Mouse (Mus musculus): ENCODE measurements around the gene Enpp1. TPM values are rescaled to one million over a fixed set of nuclear protein-coding genes. Genes with fewer than 3 reads are reported as not detected.

Gene Enpp1
- polyA plus RNA-seq, 1 experiment from 2014 or later: 6.0 TPM

DNA sequence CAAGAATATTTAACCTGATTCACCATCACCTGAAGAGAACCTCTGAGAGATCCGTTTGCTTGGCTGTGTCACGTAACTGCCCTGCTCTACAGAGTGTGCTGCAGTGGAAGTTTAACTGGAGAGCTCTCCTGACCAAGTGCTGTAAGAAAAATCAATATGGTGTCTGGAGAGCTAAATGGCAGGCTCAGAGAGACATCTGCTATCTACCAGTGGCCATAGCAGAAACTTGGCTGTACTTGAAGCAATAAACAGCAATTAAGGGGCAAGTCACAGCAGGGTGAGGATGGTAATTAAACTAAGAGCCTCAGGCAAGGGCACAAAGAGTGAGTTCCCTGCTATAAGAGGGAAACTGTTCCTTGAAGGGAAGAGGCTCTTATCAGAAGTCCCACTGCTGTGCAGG lies 9.3 kb downstream of the Enpp1 start:
- Histone ChIP-seq H3K4me2 (replicated peaks) (no peak overlapping the region), H3K4me1 (peaks cover 30% of the 10 kb centered on the region), H3K27me3 (no peaks in the 10 kb centered on the region), H3K36me3 (0 out of 2 replicates have a peak, but pooled peaks cover 4% of the 10 kb centered on the region), H3K9me3 (no peaks in the 10 kb centered on the region), H3K27ac (no peak overlapping the region), H3K9ac (no peak overlapping the region), H3K4me3 (no peak overlapping the region)
- 40% methylated on average over 2 of the region's 2 CpGs for WGBS
- ATAC-seq (ENCODE audit: low FRiP score, low read depth): no peak

DNA sequence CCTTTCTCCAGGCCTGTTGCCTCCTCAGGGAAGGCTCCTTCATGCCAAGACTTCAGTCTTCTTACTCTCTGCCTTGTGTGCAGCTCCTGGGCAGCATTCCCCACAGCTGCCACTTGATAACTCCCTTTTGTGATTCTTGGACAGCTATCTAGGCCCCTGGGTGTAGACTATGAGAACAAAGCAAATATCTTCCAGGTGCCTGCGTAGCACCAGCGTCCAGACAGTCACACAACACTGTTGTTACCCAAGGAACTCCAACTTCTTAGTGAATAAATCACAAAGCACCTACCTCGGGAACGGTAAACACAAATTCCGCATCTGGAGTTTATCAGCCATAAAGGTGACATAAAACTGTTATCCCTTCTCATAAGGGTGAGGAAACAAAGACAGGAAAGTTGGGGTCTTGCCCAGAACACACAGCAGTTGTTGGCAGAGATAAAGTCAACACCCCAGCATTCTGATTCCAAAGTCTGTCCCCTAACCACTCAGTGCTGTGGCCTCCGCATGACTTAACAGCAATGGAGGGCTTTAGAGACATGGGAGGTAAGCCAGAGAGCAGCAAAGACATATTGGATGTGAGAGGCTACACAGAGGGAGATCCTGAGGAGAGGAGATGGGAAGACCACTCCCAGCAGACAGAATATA lies 13.7 kb downstream of the Enpp1 start:
- Histone ChIP-seq H3K27me3 (no peaks in the 10 kb centered on the region), H3K4me1 (peaks cover 19% of the 10 kb centered on the region), H3K9ac (no peak overlapping the region), H3K36me3 (0 out of 2 replicates have a peak, but pooled peaks cover 4% of the 10 kb centered on the region), H3K9me3 (no peaks in the 10 kb centered on the region), H3K4me2 (replicated peaks) (0 out of 2 replicates have a peak overlapping the region, but pooled peaks have one; percentile 4), H3K4me3 (no peak overlapping the region), H3K27ac (peak overlapping the region; percentile 67; the same call in 1 of the 2 replicates)
- ATAC-seq (ENCODE audit: low FRiP score, low read depth): peak; percentile 79
- WGBS: 34% methylated on average over 6 of the region's 6 CpGs

DNA sequence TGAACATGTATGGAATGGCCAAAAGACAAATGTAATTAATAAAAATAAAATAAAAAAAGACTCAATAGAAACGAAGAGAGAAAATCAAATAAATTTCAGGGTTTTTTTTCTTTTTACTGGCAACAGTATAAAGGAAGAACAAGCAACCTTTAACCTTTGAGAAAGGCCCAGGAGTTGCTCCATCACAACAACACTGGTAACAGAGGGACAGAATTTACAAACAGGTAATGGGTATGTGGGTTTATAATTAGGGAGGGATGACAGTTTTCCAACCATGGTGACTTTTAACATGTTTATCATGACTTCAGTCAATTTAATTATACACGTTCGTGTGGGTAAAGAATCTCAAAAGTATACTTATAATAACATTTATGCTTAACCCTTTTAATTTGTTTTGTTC lies 15.2 kb downstream of the Enpp1 start:
- H3K27ac ChIP-seq: no peak overlapping the region
- 82% methylated on average over 3 of the region's 3 CpGs for WGBS
- 0 out of 2 replicates have a peak, but pooled peaks cover 4% of the 10 kb centered on the region for H3K36me3 ChIP-seq
- H3K4me1 ChIP-seq: peaks cover 11% of the 10 kb centered on the region
- H3K9me3 ChIP-seq: no peaks in the 10 kb centered on the region
- ATAC-seq (ENCODE audit: low FRiP score, low read depth): no peak
- H3K9ac ChIP-seq: no peak overlapping the region
- H3K4me2 ChIP-seq (replicated peaks): no peak overlapping the region
- no peaks in the 10 kb centered on the region for H3K27me3 ChIP-seq
- H3K4me3 ChIP-seq: no peak overlapping the region

- WGBS: 79% methylated on average over 5 of the region's 5 CpGs
- Histone ChIP-seq H3K36me3 (0 out of 2 replicates have a peak, but pooled peaks cover 4% of the 10 kb centered on the region), H3K27me3 (no peaks in the 10 kb centered on the region), H3K4me3 (no peak overlapping the region), H3K9ac (no peak overlapping the region), H3K4me2 (replicated peaks) (no peak overlapping the region), H3K9me3 (no peaks in the 10 kb centered on the region), H3K4me1 (peaks cover 11% of the 10 kb centered on the region), H3K27ac (no peak overlapping the region)
- no peak for ATAC-seq (ENCODE audit: low FRiP score, low read depth)
Observed at GRCm38 (mm10) chr10:24695786-24696185, 16.2 kb downstream of the Enpp1 start.

DNA sequence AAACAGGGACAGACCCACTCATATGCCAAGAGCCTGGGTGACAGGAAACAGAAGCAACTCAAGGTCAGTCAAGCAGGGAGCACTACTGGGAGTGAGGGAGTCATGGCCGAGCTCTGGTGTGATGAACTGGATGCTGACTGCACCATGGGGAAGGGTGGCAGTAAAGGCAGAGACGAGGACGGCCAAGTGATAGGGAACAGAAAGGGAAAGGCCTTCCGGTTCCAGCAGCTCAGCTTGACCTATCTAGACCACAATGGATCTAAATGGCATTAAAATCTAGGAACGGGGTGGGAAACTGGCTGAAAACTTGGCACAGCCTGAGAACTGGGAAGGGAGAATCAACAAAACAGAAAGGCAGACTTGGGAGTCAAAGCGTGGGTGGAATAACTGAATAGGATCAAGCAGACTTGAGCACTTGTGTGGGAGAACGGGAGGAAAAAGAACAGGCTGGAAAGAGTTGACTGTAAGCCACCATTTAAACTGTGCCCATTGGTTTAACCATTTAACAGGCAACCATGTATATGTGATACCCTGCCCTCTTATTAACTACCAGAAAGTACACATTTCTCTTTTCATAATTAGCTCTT lies 29.3 kb downstream of the Enpp1 start:
- H3K9me3 ChIP-seq: no peaks in the 10 kb centered on the region; the same call in 1 of the 2 replicates
- WGBS: 82% methylated on average over 7 of the region's 7 CpGs
- ATAC-seq (ENCODE audit: low FRiP score, low read depth): no peak
- H3K4me2 ChIP-seq (replicated peaks): no peak overlapping the region
- no peak overlapping the region for H3K27ac ChIP-seq
- no peak overlapping the region for H3K9ac ChIP-seq
- no peak overlapping the region for H3K4me3 ChIP-seq
- no peaks in the 10 kb centered on the region for H3K4me1 ChIP-seq
- H3K27me3 ChIP-seq: no peaks in the 10 kb centered on the region
- H3K36me3 ChIP-seq: no peaks in the 10 kb centered on the region; the same call in 1 of the 2 replicates

DNA sequence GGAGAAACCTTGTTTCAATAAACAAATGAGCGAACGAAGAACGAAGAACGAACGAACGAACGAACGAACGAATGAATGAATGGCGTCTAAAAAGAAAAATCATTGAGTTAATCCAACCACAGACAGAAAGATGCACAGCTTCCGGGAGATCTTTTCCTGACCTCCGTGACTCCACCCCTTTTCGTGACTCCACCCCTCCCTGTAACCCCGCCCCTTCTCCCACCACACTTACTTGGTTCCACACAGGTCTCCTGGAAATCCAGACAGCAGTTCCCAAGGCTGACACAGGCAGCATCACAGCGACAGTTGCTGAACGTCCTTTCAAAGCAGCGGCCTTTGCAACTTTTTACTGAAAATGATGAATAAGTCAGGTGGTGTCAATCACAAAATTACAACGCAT lies 34.3 kb downstream of the Enpp1 start:
- no peak overlapping the region for H3K9ac ChIP-seq
- no peak for ATAC-seq (ENCODE audit: low FRiP score, low read depth)
- no peaks in the 10 kb centered on the region; the same call in 1 of the 2 replicates for H3K36me3 ChIP-seq
- no peak overlapping the region for H3K4me2 ChIP-seq (replicated peaks)
- H3K9me3 ChIP-seq: no peaks in the 10 kb centered on the region
- WGBS: 92% methylated on average over 18 of the region's 18 CpGs
- no peak overlapping the region for H3K27ac ChIP-seq
- H3K4me1 ChIP-seq: no peaks in the 10 kb centered on the region
- no peaks in the 10 kb centered on the region for H3K27me3 ChIP-seq
- H3K4me3 ChIP-seq: no peak overlapping the region

- no peaks in the 10 kb centered on the region for H3K4me1 ChIP-seq
- no peaks in the 10 kb centered on the region; the same call in 1 of the 2 replicates for H3K36me3 ChIP-seq
- H3K9me3 ChIP-seq: no peaks in the 10 kb centered on the region
- H3K4me3 ChIP-seq: no peak overlapping the region
- H3K4me2 ChIP-seq (replicated peaks): no peak overlapping the region
- H3K27me3 ChIP-seq: no peaks in the 10 kb centered on the region
- no peak overlapping the region for H3K9ac ChIP-seq
- ATAC-seq (ENCODE audit: low FRiP score, low read depth): no peak
- H3K27ac ChIP-seq: no peak overlapping the region
- whole genome bisulfite sequencing: 92% methylated on average over 6 of the region's 6 CpGs
Observed at GRCm38 (mm10) chr10:24674261-24674660, 37.7 kb downstream of the Enpp1 start.

- Histone ChIP-seq H3K9me3 (no peaks in the 10 kb centered on the region), H3K36me3 (no peaks in the 10 kb centered on the region; the same call in 1 of the 2 replicates), H3K4me1 (no peaks in the 10 kb centered on the region), H3K27me3 (no peaks in the 10 kb centered on the region), H3K4me3 (no peak overlapping the region), H3K27ac (no peak overlapping the region), H3K4me2 (replicated peaks) (no peak overlapping the region), H3K9ac (no peak overlapping the region)
- 95% methylated on average over 2 of the region's 2 CpGs for WGBS
- ATAC-seq (ENCODE audit: low FRiP score, low read depth): no peak
Observed at GRCm38 (mm10) chr10:24672948-24673347, 39.0 kb downstream of the Enpp1 start.

- H3K36me3 ChIP-seq: no peaks in the 10 kb centered on the region
- WGBS: 89% methylated on average over 6 of the region's 6 CpGs
- no peak overlapping the region for H3K4me3 ChIP-seq
- no peaks in the 10 kb centered on the region for H3K9me3 ChIP-seq
- no peak overlapping the region for H3K9ac ChIP-seq
- no peaks in the 10 kb centered on the region for H3K27me3 ChIP-seq
- H3K4me1 ChIP-seq: no peaks in the 10 kb centered on the region
- H3K4me2 ChIP-seq (replicated peaks): no peak overlapping the region
- no peak for ATAC-seq (ENCODE audit: low FRiP score, low read depth)
- no peak overlapping the region for H3K27ac ChIP-seq
Observed at GRCm38 (mm10) chr10:24670548-24670947, 41.4 kb downstream of the Enpp1 start.

GRCm38 (mm10) chr10:24650990-24651569 lies 60.9 kb downstream of the Enpp1 start:
- Histone ChIP-seq H3K9me3 (no peaks in the 10 kb centered on the region), H3K9ac (no peak overlapping the region), H3K27ac (no peak overlapping the region), H3K4me3 (no peak overlapping the region), H3K4me2 (replicated peaks) (no peak overlapping the region), H3K27me3 (no peaks in the 10 kb centered on the region), H3K36me3 (no peaks in the 10 kb centered on the region), H3K4me1 (no peaks in the 10 kb centered on the region)
- ATAC-seq (ENCODE audit: low FRiP score, low read depth): no peak
- 87% methylated on average over 11 of the region's 11 CpGs for WGBS

DNA sequence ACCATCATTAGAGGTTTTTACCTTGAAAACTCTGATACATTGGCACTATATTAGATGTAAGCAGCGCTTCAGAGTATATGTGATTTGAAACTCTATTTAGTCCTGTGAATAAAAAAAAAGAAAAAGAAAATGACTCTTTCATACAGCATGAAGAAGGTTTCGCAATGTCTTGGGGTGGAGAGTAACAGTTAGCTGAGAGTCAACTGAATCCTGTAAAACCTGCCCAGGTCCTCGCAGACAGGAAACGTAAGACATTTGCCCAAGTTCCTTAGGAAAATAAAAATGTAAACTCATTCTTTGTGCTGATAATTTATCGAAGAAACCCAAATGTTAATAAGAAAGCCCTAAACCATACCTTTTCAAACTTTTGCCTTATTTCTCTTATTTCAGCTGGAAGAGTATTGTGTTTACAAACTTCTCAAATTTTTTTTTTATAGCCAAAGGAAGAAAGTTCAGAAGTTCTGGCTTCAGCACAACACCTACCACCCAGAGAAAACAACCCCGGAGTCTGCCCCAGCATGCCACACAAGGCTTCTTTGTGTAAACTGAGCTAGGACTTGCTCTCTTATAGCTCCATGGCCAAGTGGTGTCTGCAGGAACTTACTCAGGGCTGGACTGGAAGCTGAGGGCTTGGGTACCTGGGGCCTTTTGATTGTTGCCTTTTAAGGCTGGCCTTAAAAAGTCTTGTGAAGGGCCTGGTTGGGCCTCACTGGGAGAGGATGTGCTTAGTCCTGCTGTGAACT lies 63.8 kb downstream of the Enpp1 start:
- Histone ChIP-seq H3K36me3 (no peaks in the 10 kb centered on the region), H3K27me3 (no peaks in the 10 kb centered on the region), H3K9me3 (no peaks in the 10 kb centered on the region), H3K4me3 (no peak overlapping the region), H3K9ac (no peak overlapping the region), H3K4me1 (no peaks in the 10 kb centered on the region), H3K27ac (peak overlapping the region; percentile 73; the same call in 1 of the 2 replicates), H3K4me2 (replicated peaks) (no peak overlapping the region)
- WGBS: 68% methylated on average over 6 of the region's 6 CpGs
- peak; percentile 77; the same call in 1 of the 2 replicates for ATAC-seq (ENCODE audit: low FRiP score, low read depth)

DNA sequence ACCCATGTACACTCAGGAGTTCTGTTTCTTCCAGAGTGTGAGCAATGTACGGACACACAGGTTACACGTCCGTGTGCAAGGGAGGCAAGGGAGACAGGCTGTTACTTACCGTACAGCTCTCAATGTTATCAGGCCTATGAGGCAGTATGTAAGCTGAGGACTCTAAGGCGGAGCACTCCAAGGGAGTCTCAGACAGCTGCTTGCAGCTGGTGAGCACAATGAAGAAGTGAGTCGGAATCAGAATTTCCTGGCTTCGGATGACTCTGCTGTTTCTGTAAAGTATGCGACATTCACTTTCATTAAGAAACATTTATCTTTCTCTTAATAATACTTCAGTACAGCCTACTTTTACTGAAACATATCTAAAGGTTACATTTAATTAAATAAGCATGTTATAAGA lies 66.8 kb downstream of the Enpp1 start:
- H3K4me1 ChIP-seq: 0 out of 2 replicates have a peak, but pooled peaks cover 3% of the 10 kb centered on the region
- H3K27me3 ChIP-seq: no peaks in the 10 kb centered on the region
- H3K9me3 ChIP-seq: no peaks in the 10 kb centered on the region
- no peak overlapping the region for H3K4me3 ChIP-seq
- no peak overlapping the region for H3K9ac ChIP-seq
- no peaks in the 10 kb centered on the region for H3K36me3 ChIP-seq
- no peak for ATAC-seq (ENCODE audit: low FRiP score, low read depth)
- no peak overlapping the region for H3K27ac ChIP-seq
- 89% methylated on average over 8 of the region's 8 CpGs for WGBS
- no peak overlapping the region for H3K4me2 ChIP-seq (replicated peaks)

Data from limb, embryonic 13.5 days (tissue).